Mouse (Mus musculus) midbrain, embryonic 13.5 days (tissue): ENCODE data around the gene Arhgdia. TPM values are rescaled to one million over a fixed set of nuclear protein-coding genes. Genes with fewer than 3 reads are reported as not detected.

Experiments
- ATAC-seq: fragments of 200-750 bp; cut with Nextera tagmentation; 2 replicates; pipeline ENCODE4 v1.8.0; 2017; ENCODE audit warnings: mild to moderate bottlenecking, moderate TSS enrichment, moderate library complexity
- H3K27ac ChIP-seq: fragments of 300-500 bp; sonication (generic); 2 replicates; pipeline ENCODE4 v1.5.1; 2015; ENCODE audit warnings: inconsistent platforms, mild to moderate bottlenecking, moderate library complexity
- H3K27me3 ChIP-seq: fragments of 300-500 bp; sonication (generic); 2 replicates; pipeline ENCODE4 v1.6.1; 2015; ENCODE audit warnings: mild to moderate bottlenecking, inconsistent platforms
- H3K36me3 ChIP-seq: fragments of 300-500 bp; sonication (generic); 2 replicates; pipeline ENCODE4 v1.6.1; 2015; ENCODE audit warnings: mild to moderate bottlenecking, inconsistent platforms
- H3K4me1 ChIP-seq: fragments of 300-500 bp; sonication (generic); replicated peaks from 2 replicates; pipeline ENCODE4 v1.6.1; 2015; ENCODE audit warnings: inconsistent platforms
- H3K4me2 ChIP-seq: fragments of 300-500 bp; sonication (generic); replicated peaks from 2 replicates; pipeline ENCODE4 v1.6.1; 2015; ENCODE audit warnings: moderate library complexity, mild to moderate bottlenecking, inconsistent platforms
- H3K4me3 ChIP-seq: fragments of 300-500 bp; sonication (generic); replicated peaks from 2 replicates; pipeline ENCODE4 v1.5.1; 2015; ENCODE audit warnings: mild to moderate bottlenecking, inconsistent platforms
- H3K9ac ChIP-seq: fragments of 300-500 bp; sonication (generic); replicated peaks from 2 replicates; pipeline ENCODE4 v1.6.1; 2015; ENCODE audit warnings: mild to moderate bottlenecking, inconsistent platforms
- H3K9me3 ChIP-seq: fragments of 300-500 bp; sonication (generic); 2 replicates; pipeline ENCODE4 v1.6.1; 2016; ENCODE audit warnings: mild to moderate bottlenecking, inconsistent platforms
- WGBS: fragments of 180-500 bp; shearing (Covaris S2); methylation state at CpG from one replicate; pipeline ENCODE4 v1.1.7; 2015; 5-methylcytosine and 5-hydroxymethylcytosine counted together
- polyA plus RNA-seq: library from polyadenylated mRNA; unstranded; fragments of >200 nt; fragmentation: Nextera tagmentation; extraction: Ambion mirVana; gene quantifications from 2 replicates; pipeline ENCODE4 v1.2.1, GENCODE M21; 2015

Gene Arhgdia
- polyA plus RNA-seq: 452 and 461 TPM in 2 replicates

- Histone ChIP-seq H3K27me3 (no peaks in the 10 kb centered on the region), H3K36me3 (peaks cover 60% of the 10 kb centered on the region)
- 4% methylated on average over 69 of the region's 75 CpGs for WGBS
Observed at GRCm38 (mm10) chr11:120581490-120582267, at the start of gene Arhgdia. Gene Arhgdia, minus strand, starts transcription at chr11:120581624.

GRCm38 (mm10) chr11:120630401-120630871 is 49.0 kb upstream of the Arhgdia start:
- peak overlapping the region; percentile 57 for H3K9ac ChIP-seq
- H3K27ac ChIP-seq: no peak overlapping the region
- peak overlapping the region; percentile 2; the same call in 1 of the 2 replicates for H3K4me3 ChIP-seq
- H3K9me3 ChIP-seq: no peaks in the 10 kb centered on the region
- H3K36me3 ChIP-seq: peaks cover 30% of the 10 kb centered on the region
- H3K27me3 ChIP-seq: no peaks in the 10 kb centered on the region
- peaks cover 36% of the 10 kb centered on the region for H3K4me1 ChIP-seq
- H3K4me2 ChIP-seq: peak overlapping the region; percentile 9; the same call in 1 of the 2 replicates
- ATAC-seq: no peak
- 29% methylated on average over 5 of the region's 5 CpGs for WGBS

More at GRCm38 (mm10) chr11:120581490-120582267, at the start of gene Arhgdia:
- Histone ChIP-seq H3K27ac (peak within 1 kb of the TSS; percentile 96), H3K9me3 (no peaks in the 10 kb centered on the region), H3K4me1 (peaks cover 32% of the 10 kb centered on the region), H3K4me3 (peak within 1 kb of the TSS; percentile 94), H3K4me2 (peak within 1 kb of the TSS; percentile 94), H3K9ac (peak within 1 kb of the TSS; percentile 96)
- peak; percentile 72 for ATAC-seq

DNA sequence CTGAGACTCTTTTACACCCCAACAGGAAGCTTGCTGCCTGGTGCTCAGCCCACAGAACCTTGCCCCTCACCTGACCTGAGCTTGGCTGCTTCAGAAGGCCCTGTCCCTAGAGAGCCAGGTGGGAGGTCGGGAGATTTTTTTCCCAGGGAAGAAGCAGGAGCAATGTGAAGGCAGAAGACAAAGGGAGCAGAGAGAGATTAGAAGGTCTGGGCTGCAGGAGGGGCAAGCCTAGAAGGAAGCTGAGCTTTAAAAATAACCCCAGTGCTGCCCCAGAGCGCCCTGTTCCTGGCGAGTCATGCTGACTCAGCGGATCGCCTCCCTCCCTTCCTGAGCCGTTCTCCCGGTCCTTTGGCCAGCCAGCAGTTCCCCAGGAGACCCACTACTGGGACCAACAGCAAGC is 48.5 kb upstream of the Arhgdia start:
- H3K27me3 ChIP-seq: no peaks in the 10 kb centered on the region
- peak overlapping the region; percentile 57 for H3K9ac ChIP-seq
- 22% methylated on average over 5 of the region's 7 CpGs for WGBS
- peaks cover 30% of the 10 kb centered on the region for H3K36me3 ChIP-seq
- H3K27ac ChIP-seq: no peak overlapping the region
- peaks cover 41% of the 10 kb centered on the region for H3K4me1 ChIP-seq
- ATAC-seq: no peak
- H3K4me2 ChIP-seq: peak overlapping the region; percentile 9; the same call in 1 of the 2 replicates
- H3K4me3 ChIP-seq: 0 out of 2 replicates have a peak overlapping the region, but pooled peaks have one; percentile 2
- no peaks in the 10 kb centered on the region for H3K9me3 ChIP-seq

- ATAC-seq: no peak
- Histone ChIP-seq H3K27ac (no peak overlapping the region), H3K9ac (peak overlapping the region; percentile 57; the same call in 1 of the 2 replicates), H3K36me3 (peaks cover 30% of the 10 kb centered on the region), H3K4me2 (no peak overlapping the region), H3K27me3 (no peaks in the 10 kb centered on the region), H3K4me1 (peaks cover 42% of the 10 kb centered on the region), H3K9me3 (no peaks in the 10 kb centered on the region), H3K4me3 (no peak overlapping the region)
- WGBS: 72% methylated on average over 23 of the region's 23 CpGs
Observed at GRCm38 (mm10) chr11:120629341-120629730, 47.9 kb upstream of the Arhgdia start.

GRCm38 (mm10) chr11:120628601-120629340 is 47.3 kb upstream of the Arhgdia start:
- no peaks in the 10 kb centered on the region for H3K27me3 ChIP-seq
- no peak for ATAC-seq
- H3K27ac ChIP-seq: no peak overlapping the region
- no peaks in the 10 kb centered on the region for H3K9me3 ChIP-seq
- H3K36me3 ChIP-seq: peaks cover 30% of the 10 kb centered on the region
- no peak overlapping the region for H3K4me3 ChIP-seq
- WGBS: 94% methylated on average over 23 of the region's 23 CpGs
- H3K9ac ChIP-seq: no peak overlapping the region
- H3K4me1 ChIP-seq: peaks cover 47% of the 10 kb centered on the region
- H3K4me2 ChIP-seq: no peak overlapping the region

- no peaks in the 10 kb centered on the region for H3K9me3 ChIP-seq
- H3K27me3 ChIP-seq: no peaks in the 10 kb centered on the region
- no peak overlapping the region for H3K9ac ChIP-seq
- H3K4me2 ChIP-seq: no peak overlapping the region
- H3K4me3 ChIP-seq: no peak overlapping the region
- no peak for ATAC-seq
- 82% methylated on average over 22 of the region's 22 CpGs for WGBS
- peaks cover 37% of the 10 kb centered on the region for H3K36me3 ChIP-seq
- H3K4me1 ChIP-seq: peaks cover 53% of the 10 kb centered on the region
- H3K27ac ChIP-seq: no peak overlapping the region
Observed at GRCm38 (mm10) chr11:120627468-120628300, 46.3 kb upstream of the Arhgdia start.

DNA sequence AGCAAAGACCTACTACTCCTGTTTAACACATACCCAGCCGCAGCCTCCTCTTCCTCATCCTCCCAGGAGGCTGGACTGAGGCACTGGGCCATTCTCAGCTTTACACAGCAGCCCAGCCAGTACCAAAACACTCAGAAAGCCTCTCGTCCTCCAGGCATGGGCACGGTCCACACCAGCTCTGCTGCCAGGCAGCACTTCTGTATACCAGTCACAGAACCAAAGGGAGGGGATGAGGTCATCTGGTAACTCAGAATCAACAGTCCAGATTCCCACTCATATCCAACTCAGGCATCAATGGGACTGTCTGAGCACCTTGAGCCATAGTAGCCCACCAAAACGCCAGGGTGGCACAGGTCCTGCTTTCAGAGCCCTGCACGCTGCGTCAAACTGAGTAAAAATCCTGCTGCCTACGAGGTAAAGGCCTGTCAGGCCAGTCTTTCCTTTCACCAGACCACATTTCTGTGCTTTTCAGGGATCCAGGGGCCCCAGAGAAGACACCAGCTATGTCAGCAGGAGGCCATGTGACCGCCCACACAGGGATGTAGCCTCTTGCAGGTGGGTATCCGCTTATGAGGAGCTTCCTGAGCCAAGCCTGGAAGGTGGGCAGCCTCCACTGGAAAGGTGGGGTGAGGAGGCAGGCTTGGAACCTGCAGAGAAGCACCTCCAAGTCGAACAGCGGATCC is 45.5 kb upstream of the Arhgdia start:
- no peak for ATAC-seq
- peaks cover 47% of the 10 kb centered on the region for H3K4me1 ChIP-seq
- 92% methylated on average over 11 of the region's 11 CpGs for WGBS
- H3K27ac ChIP-seq: no peak overlapping the region
- H3K27me3 ChIP-seq: no peaks in the 10 kb centered on the region
- no peak overlapping the region; the same call in 1 of the 2 replicates for H3K9ac ChIP-seq
- H3K4me2 ChIP-seq: no peak overlapping the region
- peaks cover 40% of the 10 kb centered on the region for H3K36me3 ChIP-seq
- H3K9me3 ChIP-seq: no peaks in the 10 kb centered on the region
- H3K4me3 ChIP-seq: no peak overlapping the region

GRCm38 (mm10) chr11:120625152-120625775 is 43.8 kb upstream of the Arhgdia start, which contains the start of gene Sirt7:
Gene Sirt7, minus strand, starts transcription at chr11:120625240.
- H3K36me3 ChIP-seq: peaks cover 56% of the 10 kb centered on the region
- 19% methylated on average over 5 of the region's 5 CpGs for WGBS
- peak within 1 kb of the TSS; percentile 99 for H3K4me2 ChIP-seq
- H3K9me3 ChIP-seq: no peaks in the 10 kb centered on the region
- ATAC-seq: peak; percentile 66
- no peaks in the 10 kb centered on the region for H3K27me3 ChIP-seq
- peak within 1 kb of the TSS; percentile 88 for H3K9ac ChIP-seq
- H3K4me1 ChIP-seq: peaks cover 31% of the 10 kb centered on the region
- H3K4me3 ChIP-seq: peak within 1 kb of the TSS; percentile 99
- peak within 1 kb of the TSS; percentile 87 for H3K27ac ChIP-seq

GRCm38 (mm10) chr11:120624680-120625111 is 43.3 kb upstream of the Arhgdia start:
- H3K9me3 ChIP-seq: no peaks in the 10 kb centered on the region
- peak overlapping the region; percentile 87 for H3K27ac ChIP-seq
- peak overlapping the region; percentile 88 for H3K9ac ChIP-seq
- ATAC-seq: peak; percentile 87
- WGBS: under 1% methylated on average over 52 of the region's 53 CpGs
- no peaks in the 10 kb centered on the region for H3K27me3 ChIP-seq
- peaks cover 61% of the 10 kb centered on the region for H3K36me3 ChIP-seq
- H3K4me3 ChIP-seq: peak overlapping the region; percentile 99
- H3K4me1 ChIP-seq: peaks cover 26% of the 10 kb centered on the region
- peak overlapping the region; percentile 99 for H3K4me2 ChIP-seq

- peak overlapping the region; percentile 99 for H3K4me3 ChIP-seq
- no peaks in the 10 kb centered on the region for H3K9me3 ChIP-seq
- H3K36me3 ChIP-seq: peaks cover 61% of the 10 kb centered on the region
- H3K9ac ChIP-seq: peak overlapping the region; percentile 88
- peak overlapping the region; percentile 99 for H3K4me2 ChIP-seq
- H3K4me1 ChIP-seq: peaks cover 21% of the 10 kb centered on the region
- ATAC-seq: peak; percentile 59
- 14% methylated on average over 29 of the region's 30 CpGs for WGBS
- no peaks in the 10 kb centered on the region for H3K27me3 ChIP-seq
- H3K27ac ChIP-seq: peak overlapping the region; percentile 87
Observed at GRCm38 (mm10) chr11:120623961-120624679, 42.7 kb upstream of the Arhgdia start.
